ENCODE assay signal across 8 mouse cellular contexts in genomic region chr12:3573410-3573809, GRCm38 (mm10). TPM values are rescaled to one million over a fixed set of nuclear protein-coding genes. Genes with fewer than 3 reads are reported as not detected.
A peak's percentile ranks its signal among the peaks of the same experiment; 100 is the strongest.
DNase-seq lines count a peak whose midpoint lies in the region; ATAC-seq and TF ChIP-seq lines count a peak whose summit lies in the region.

No protein-coding gene starts in this region.

- peak overlapping the region; percentile 77 for H3K4me2 ChIP-seq in limb, embryonic 13.5 days (replicated peaks)
- H3K4me2 ChIP-seq in stomach, postnatal 0 days (replicated peaks; ENCODE audit: low read depth), result peak overlapping the region; percentile 76

- peaks cover 33% of the 10 kb centered on the region for H3K4me1 ChIP-seq in erythroblast, embryonic 14.5 days (ENCODE audit: control insufficient read depth)
- H3K4me1 ChIP-seq in limb, embryonic 13.5 days, result peaks cover 11% of the 10 kb centered on the region
- H3K4me1 ChIP-seq in stomach, postnatal 0 days (replicated peaks; ENCODE audit: control insufficient read depth, insufficient read depth), result no peaks in the 10 kb centered on the region

- 37% methylated on average over 6 of the region's 6 CpGs for WGBS in limb, embryonic 13.5 days
- 29% methylated on average over 6 of the region's 6 CpGs for WGBS in stomach, postnatal 0 days

- no peaks in the 10 kb centered on the region for H3K9me3 ChIP-seq in erythroblast, embryonic 14.5 days (ENCODE audit: control insufficient read depth, low read length)
- H3K9me3 ChIP-seq in limb, embryonic 13.5 days, result no peaks in the 10 kb centered on the region
- H3K9me3 ChIP-seq in stomach, postnatal 0 days (ENCODE audit: control insufficient read depth, low read length), result no peaks in the 10 kb centered on the region

- H3K36me3 ChIP-seq in erythroblast, embryonic 14.5 days (ENCODE audit: control insufficient read depth), result peaks cover 10% of the 10 kb centered on the region
- no peaks in the 10 kb centered on the region for H3K36me3 ChIP-seq in limb, embryonic 13.5 days
- H3K36me3 ChIP-seq in stomach, postnatal 0 days (ENCODE audit: control insufficient read depth, insufficient read depth, low read length), result no peaks in the 10 kb centered on the region

- H3K27ac ChIP-seq in limb, embryonic 13.5 days, result no peak overlapping the region
- H3K27ac ChIP-seq in stomach, postnatal 0 days (replicated peaks), result no peak overlapping the region

- no peaks in the 10 kb centered on the region for H3K27me3 ChIP-seq in erythroblast, embryonic 14.5 days (ENCODE audit: control insufficient read depth)
- no peaks in the 10 kb centered on the region for H3K27me3 ChIP-seq in limb, embryonic 13.5 days
- no peaks in the 10 kb centered on the region for H3K27me3 ChIP-seq in stomach, postnatal 0 days (ENCODE audit: control insufficient read depth, insufficient read depth, low read length)

- TF ChIP-seq EP300 in stomach, postnatal 0 days (optimal IDR thresholded peaks at IDR 0.05), result no peak

- no peak for ATAC-seq in erythroblast, adult 5-6 weeks (replicated peaks; ENCODE audit: low FRiP score, poor library complexity, severe bottlenecking)
- no peak for ATAC-seq in limb, embryonic 13.5 days (ENCODE audit: low FRiP score, low read depth)
- no peak for ATAC-seq in stomach, postnatal 0 days (ENCODE audit: low FRiP score, low TSS enrichment)

- H3K9ac ChIP-seq in limb, embryonic 13.5 days, result peak overlapping the region; percentile 92
- peak overlapping the region; percentile 90 for H3K9ac ChIP-seq in stomach, postnatal 0 days (ENCODE audit: low read length)

- peak; percentile 13 for DNase-seq in thymus, postnatal 14 days
- no peak for DNase-seq in thymus, postnatal 10 days (ENCODE audit: low spot score in 2 of 2)
- DNase-seq in stomach, postnatal 0 days (ENCODE audit: low spot score), result no peak
- no peak for DNase-seq in testis, postnatal 14 days (ENCODE audit: low spot score)
- no peak for DNase-seq in lung, postnatal 4 days

- TF ChIP-seq CTCF in stomach, postnatal 0 days (IDR thresholded peaks at IDR 0.05; ENCODE audit: low read depth), result no peak

- H3K4me3 ChIP-seq in erythroblast, embryonic 14.5 days (replicated peaks), result peak overlapping the region; percentile 77
- H3K4me3 ChIP-seq in limb, embryonic 13.5 days, result peak overlapping the region; percentile 84
- peak overlapping the region; percentile 86 for H3K4me3 ChIP-seq in stomach, postnatal 0 days (ENCODE audit: low read depth, low read length)

RNA-seq across cellular contexts. Expression of gene Dtnb, which starts 1.2 kb away (rescaled TPM):
- 33.4 and 39.8 TPM in 2 replicates for polyA plus RNA-seq in erythroblast, embryonic 14.5 days (2012)
- total RNA-seq in erythroblast, adult 5-6 weeks (2015; ENCODE audit: low replicate concordance), result 7.5 and 14.8 TPM in 2 replicates
- total RNA-seq in erythroblast, adult 5-6 weeks (2017; ENCODE audit: low replicate concordance), result 8.3 and 19.0 TPM in 2 replicates
- 36.9 and 43.2 TPM in 2 replicates for polyA plus RNA-seq in limb, embryonic 13.5 days (2015; fragmentation: Nextera tagmentation; extraction: Ambion mirVana)
- 12.6 and 18.2 TPM in 2 replicates for polyA plus RNA-seq in stomach, postnatal 0 days (2015; fragmentation: Nextera tagmentation; extraction: Ambion mirVana)
